Mouse (Mus musculus) midbrain, embryonic 16.5 days (tissue): ENCODE measurements at regions not wholly inside any gene's neighbourhood (a gene's known extent, or its start where the extent isn't known, plus 50 kb on each side); places are given as distances from the start of the nearest gene placed in this dataset.

Experiments
- ATAC-seq: fragments of 200-750 bp; cut with Nextera tagmentation; 2 replicates; pipeline ENCODE4 v1.8.0; 2017; ENCODE audit warnings: moderate TSS enrichment
- H3K27ac ChIP-seq: fragments of 300-500 bp; sonication (generic); 2 replicates; pipeline ENCODE4 v1.5.1; 2014; ENCODE audit warnings: mild to moderate bottlenecking, low read length, mixed read lengths
- H3K27me3 ChIP-seq: fragments of 300-500 bp; sonication (generic); 2 replicates; pipeline ENCODE4 v1.6.1; 2014; ENCODE audit warnings: low read depth, low read length, mixed read lengths; ENCODE audit not compliant: control insufficient read depth, insufficient read depth
- H3K36me3 ChIP-seq: fragments of 300-500 bp; sonication (generic); 2 replicates; pipeline ENCODE4 v1.6.1; 2014; ENCODE audit warnings: mild to moderate bottlenecking, low read length, moderate library complexity, mixed read lengths; ENCODE audit not compliant: control insufficient read depth, insufficient read depth
- H3K4me1 ChIP-seq: fragments of 300-500 bp; sonication (generic); 2 replicates; pipeline ENCODE4 v1.6.1; 2014; ENCODE audit warnings: mild to moderate bottlenecking, low read length, mixed read lengths; ENCODE audit not compliant: control insufficient read depth, insufficient read depth
- H3K4me2 ChIP-seq: fragments of 300-500 bp; sonication (generic); 2 replicates; pipeline ENCODE4 v1.6.1; 2014; ENCODE audit warnings: mild to moderate bottlenecking, low read length, mixed read lengths
- H3K4me3 ChIP-seq: fragments of 300-500 bp; sonication (generic); 2 replicates; pipeline ENCODE4 v1.5.1; 2014; ENCODE audit warnings: low read depth, mild to moderate bottlenecking, low read length, moderate library complexity, mixed read lengths
- H3K9ac ChIP-seq: fragments of 300-500 bp; sonication (generic); 2 replicates; pipeline ENCODE4 v1.6.1; 2014; ENCODE audit warnings: low read depth, low read length, mixed read lengths
- H3K9me3 ChIP-seq: fragments of 300-500 bp; sonication (generic); replicated peaks from 2 replicates; pipeline ENCODE4 v1.6.1; 2014; ENCODE audit warnings: mild to moderate bottlenecking, low read length, mixed read lengths; ENCODE audit not compliant: control insufficient read depth, poor library complexity, severe bottlenecking
- WGBS: fragments of 180-500 bp; shearing (Covaris S2); extraction: QIAGEN DNeasy Blood & Tissue Kit; methylation state at CpG from one replicate; pipeline ENCODE4 v1.1.7; 2014; 5-methylcytosine and 5-hydroxymethylcytosine counted together

DNA sequence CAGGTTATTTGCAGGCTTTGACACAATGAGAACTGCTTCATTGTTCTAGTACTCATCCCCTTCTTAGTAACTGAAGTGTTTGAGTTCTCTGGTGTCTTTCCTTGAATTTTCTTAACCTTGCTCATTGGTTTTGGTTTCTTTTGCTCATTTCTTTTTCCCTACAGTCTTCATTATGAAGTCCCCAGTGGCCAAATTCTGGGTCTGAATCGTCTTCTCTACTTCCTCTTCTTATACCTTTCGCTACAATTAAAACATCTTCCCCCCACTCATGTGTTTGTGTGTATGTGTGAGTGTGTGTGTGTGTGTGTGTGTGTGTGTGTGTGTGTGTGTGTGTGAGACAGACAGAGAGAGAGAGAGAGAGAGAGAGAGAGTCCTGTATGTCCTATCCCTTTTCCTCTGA is 79.2 kb upstream of the Wls start:
- no peaks in the 10 kb centered on the region for H3K27me3 ChIP-seq
- H3K4me1 ChIP-seq: no peaks in the 10 kb centered on the region
- H3K27ac ChIP-seq: no peak overlapping the region
- H3K4me2 ChIP-seq: no peak overlapping the region
- H3K9me3 ChIP-seq: no peaks in the 10 kb centered on the region
- H3K36me3 ChIP-seq: no peaks in the 10 kb centered on the region
- H3K4me3 ChIP-seq: no peak overlapping the region
- no peak for ATAC-seq
- 80% methylated on average over 2 of the region's 2 CpGs for WGBS
- H3K9ac ChIP-seq: no peak overlapping the region

DNA sequence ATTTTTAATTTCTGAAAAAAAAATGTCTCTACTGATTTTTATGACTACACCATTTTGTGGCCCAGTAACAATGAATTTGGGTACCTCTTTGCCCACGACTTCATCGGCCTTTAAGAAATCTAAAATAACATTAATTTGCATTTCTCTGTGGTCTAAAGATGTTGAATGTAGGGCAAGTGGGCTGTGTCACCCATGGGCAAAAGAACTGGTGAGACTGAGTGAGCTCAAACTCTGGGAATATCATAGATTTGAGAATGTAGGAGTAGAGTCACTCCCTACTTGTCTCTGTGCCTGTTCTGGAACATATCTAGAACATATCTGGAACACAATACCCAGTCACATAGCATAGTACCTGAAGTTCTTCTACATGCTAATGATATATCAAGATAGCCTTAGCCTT is 78.5 kb upstream of the Wls start:
- H3K9me3 ChIP-seq: no peaks in the 10 kb centered on the region
- no peak for ATAC-seq
- no peak overlapping the region for H3K4me3 ChIP-seq
- H3K4me2 ChIP-seq: no peak overlapping the region
- no peaks in the 10 kb centered on the region for H3K27me3 ChIP-seq
- no peak overlapping the region for H3K27ac ChIP-seq
- no peaks in the 10 kb centered on the region for H3K4me1 ChIP-seq
- 95% methylated on average over 2 of the region's 2 CpGs for WGBS
- H3K36me3 ChIP-seq: no peaks in the 10 kb centered on the region
- H3K9ac ChIP-seq: no peak overlapping the region

DNA sequence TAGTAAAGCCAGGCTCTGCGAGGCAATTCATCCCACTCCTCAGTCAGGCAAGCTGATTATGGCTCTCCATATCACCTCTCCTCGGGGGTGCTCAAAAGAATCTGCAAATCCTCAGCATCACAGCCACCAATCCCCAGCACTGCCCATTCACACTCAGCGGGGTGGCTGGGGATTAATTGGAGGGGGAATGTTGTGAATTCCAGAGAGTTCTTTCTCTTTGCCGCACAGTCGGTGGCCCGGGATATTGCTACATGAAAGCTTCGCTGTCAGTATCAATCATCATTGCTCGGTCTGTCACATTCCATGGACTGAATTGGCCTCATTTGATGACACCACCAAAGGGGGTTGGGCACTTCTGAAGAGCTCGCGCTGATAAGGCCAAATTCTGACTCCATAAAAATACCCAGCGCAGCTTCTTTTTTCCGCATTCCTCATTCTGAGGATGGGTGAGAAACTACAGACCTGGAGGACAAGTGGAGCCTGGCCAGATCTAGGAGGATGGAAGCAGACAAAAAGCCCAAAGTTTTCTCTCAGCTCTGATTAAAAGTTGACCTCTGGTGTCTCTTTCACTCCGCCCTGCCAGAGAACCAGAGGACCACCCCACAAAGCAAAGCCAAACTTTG is 57.1 kb upstream of the Wls start:
- H3K4me3 ChIP-seq: no peak overlapping the region

DNA sequence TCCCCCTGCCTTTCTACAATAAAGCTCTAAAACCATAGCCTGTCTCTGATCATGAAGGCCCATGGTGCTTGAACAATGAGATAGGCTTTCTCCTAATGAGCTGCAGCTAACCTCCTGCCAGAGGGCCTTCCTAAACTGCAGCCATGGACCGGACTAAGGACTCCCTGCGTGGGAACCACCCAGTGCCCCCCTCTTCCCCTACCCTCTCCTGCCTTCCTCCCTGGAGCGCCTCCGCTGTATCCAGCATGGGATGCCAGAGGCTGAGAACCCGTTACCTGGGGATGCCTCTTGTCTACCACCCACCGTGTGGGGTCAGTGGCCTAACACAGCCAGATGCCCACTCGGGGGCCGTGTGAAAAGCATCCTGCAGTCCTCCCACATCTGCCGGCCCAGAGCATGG is 51.7 kb upstream of the Wls start:
- H3K4me2 ChIP-seq: no peak overlapping the region
- H3K27ac ChIP-seq: no peak overlapping the region
- no peak for ATAC-seq
- no peaks in the 10 kb centered on the region for H3K9me3 ChIP-seq
- 42% methylated on average over 8 of the region's 9 CpGs for WGBS
- H3K27me3 ChIP-seq: no peaks in the 10 kb centered on the region
- no peaks in the 10 kb centered on the region for H3K4me1 ChIP-seq
- no peak overlapping the region for H3K9ac ChIP-seq
- no peak overlapping the region for H3K4me3 ChIP-seq
- no peaks in the 10 kb centered on the region for H3K36me3 ChIP-seq

More for the DNA sequence above, 57.1 kb upstream of the Wls start:
- Histone ChIP-seq H3K4me1 (peaks cover 5% of the 10 kb centered on the region; the same call in 1 of the 2 replicates), H3K9ac (no peak overlapping the region), H3K4me2 (peak overlapping the region; percentile 37; the same call in 1 of the 2 replicates), H3K36me3 (no peaks in the 10 kb centered on the region), H3K27me3 (no peaks in the 10 kb centered on the region), H3K9me3 (no peaks in the 10 kb centered on the region), H3K27ac (no peak overlapping the region)
- WGBS: 4% methylated on average over 13 of the region's 13 CpGs
- peak; percentile 87; the same call in 1 of the 2 replicates for ATAC-seq
